Mouse (Mus musculus) liver, postnatal 0 days (tissue): Measurements from ENCODE around the gene Pacrg.

ENCODE experiments used
- CTCF ChIP-seq: sonication (generic); IDR thresholded peaks from 2 replicates; pipeline ENCODE4 v1.5.1; 2016; ENCODE audit warnings: antibody characterized with exemption, low read depth
- EP300 ChIP-seq: IDR thresholded peaks from 2 replicates; pipeline ENCODE4 v1.6.1; 2016; ENCODE audit warnings: antibody characterized with exemption, low read depth, mild to moderate bottlenecking

- no peak for TF ChIP-seq CTCF
- TF ChIP-seq EP300: no peak
These were observed 32.7 kb downstream of the Pacrg start for GRCm38 (mm10) chr17:10807261-10807998.
